Mouse (Mus musculus) induced T-regulatory cell, adult 2 months (primary cell): ENCODE data around the gene Chd2.

Source experiments
- DNase-seq: peaks from one replicate; pipeline ENCODE4 v3.0.0-alpha.2; 2012; ENCODE audit warnings: low read depth

Gene Chd2

DNA sequence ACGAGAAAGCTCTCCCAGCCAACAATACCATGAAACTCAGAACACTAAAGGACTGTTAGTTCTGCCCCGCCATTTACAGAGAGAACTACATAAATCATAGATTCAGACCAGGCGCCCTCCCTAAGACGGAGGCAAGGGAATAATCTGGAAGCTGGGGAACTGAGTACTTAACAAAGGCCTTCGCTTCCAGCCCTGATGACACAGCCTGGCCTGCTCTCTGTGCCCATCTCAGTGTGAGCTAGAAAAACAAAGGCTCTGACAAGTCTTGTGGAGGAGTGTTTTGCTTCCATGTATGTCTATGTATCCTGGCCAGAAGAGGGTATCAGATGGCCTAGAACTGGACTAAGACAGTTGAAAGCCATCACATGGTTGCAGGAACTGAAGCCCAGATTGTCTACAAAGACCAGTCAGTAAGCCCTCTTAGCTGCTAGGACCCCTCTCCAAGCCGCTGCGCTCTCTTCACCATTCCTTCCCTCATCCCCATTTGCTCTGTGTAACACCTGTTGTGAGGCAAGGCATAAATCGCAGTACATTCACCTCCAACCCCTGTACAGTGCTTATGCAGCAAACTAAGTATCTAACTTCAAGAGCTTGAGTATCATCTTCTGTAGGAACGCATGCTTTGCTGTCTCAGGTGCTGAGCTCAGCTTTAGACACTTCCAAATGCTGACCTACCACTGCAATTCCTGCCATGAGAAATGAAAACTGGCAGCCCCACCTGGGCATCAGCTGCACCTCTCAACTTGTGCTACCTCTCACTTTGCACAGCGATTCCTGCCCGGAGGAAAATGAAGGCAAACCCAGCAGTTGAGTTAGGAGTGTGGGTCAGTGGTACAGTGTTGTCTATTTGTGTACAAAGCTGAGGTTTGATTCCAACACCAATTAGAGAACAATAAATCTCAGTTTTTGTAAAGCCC, 20.1 kb downstream of the Chd2 start:
- DNase-seq: peak; percentile 34

DNA sequence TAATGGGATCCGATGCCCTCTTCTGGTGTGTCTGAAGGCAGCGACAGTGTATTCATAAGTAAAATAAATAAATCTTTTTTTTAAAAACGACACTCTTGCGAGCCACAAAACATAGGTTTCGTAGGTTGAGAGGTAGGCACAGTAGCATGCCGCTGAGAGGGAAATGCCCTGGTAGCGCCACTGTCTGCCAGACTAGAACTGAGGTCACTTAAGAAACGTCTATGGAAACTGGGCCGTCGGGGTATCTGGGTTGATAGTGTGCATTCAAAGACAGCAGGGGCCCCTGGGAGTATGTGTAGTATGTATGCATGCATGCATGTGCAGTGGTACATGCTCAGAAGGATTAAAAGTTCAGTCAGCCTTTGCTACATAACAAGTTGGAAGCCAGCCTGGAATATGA, 21.4 kb downstream of the Chd2 start:
- peak; percentile 56 for DNase-seq

- DNase-seq: peak; percentile 33
These were observed 22.4 kb downstream of the Chd2 start for GRCm38 (mm10) chr7:73519060-73519796.

GRCm38 (mm10) chr7:73518373-73518980, 23.2 kb downstream of the Chd2 start:
- peak; percentile 77 for DNase-seq

DNA sequence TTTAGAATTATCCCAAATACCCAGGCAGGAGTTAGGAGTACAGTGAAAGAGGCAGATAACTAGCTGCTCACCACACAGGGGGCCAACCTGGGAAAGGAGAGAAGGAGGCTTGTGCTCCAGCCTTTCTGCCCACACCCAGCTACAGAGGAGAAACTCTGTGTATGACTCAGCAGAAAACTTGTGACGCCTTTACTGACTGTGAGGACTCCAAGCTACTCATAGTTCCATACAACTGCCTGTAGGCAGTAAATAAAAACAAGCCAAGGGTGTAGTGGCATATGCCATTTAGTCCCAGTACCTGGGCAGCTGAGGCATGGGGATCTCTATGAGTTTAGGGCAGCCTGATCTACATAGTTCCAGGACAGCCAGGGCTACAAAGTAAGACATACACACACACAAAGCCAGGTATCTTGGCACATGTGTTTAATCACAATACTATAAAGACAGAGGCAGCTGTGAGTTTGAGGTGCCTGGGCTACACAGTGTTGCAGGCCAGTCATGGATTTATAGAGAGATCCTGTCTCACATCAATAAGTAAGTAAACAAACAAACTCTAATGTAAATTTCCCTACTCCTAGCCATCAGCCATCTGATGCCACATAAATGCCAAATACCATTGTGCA, 24.1 kb downstream of the Chd2 start:
- peak; percentile 70 for DNase-seq

- no peak for DNase-seq
These were observed 24.8 kb downstream of the Chd2 start for GRCm38 (mm10) chr7:73516820-73517219.

GRCm38 (mm10) chr7:73514560-73514959, 27.1 kb downstream of the Chd2 start:
- DNase-seq: no peak

DNA sequence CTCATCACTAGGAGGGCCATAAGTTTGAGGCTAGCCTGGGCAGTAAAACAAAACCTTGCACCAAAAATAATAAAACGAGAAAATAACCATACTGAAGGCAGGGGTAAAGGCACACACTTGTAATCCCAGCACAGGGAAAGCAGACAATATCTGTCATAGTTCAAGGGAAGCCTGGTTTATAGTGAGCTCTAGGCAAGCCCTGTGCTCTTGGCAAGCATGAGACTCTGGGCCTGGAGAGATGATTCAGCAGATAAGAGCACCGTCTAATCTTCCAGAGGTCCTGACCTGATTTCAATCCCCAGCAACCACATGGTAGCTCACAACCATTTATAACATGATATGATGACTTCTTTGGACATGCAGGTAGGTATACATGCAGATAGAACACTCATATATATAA, 29.2 kb downstream of the Chd2 start:
- DNase-seq: no peak

GRCm38 (mm10) chr7:73508688-73509087, 32.9 kb downstream of the Chd2 start:
- DNase-seq: no peak

DNA sequence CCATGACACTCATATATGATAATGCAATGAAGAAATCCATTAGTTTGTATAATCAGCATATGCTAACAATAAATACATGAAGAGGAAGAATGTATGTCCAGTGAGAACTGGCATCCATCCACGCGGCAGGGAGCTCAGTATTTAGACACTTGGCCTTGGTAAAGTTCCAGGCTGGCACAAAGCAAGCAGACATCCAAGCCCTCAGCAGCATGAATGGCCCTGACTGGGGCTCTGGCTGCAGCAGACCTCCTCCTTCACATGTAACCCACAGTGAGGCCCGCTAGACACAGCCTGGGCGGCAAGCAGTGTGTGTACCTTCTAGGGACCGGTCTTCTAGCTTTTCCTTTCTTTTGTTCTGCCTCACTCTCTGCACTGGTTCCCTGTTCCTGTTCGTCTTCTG, 34.1 kb downstream of the Chd2 start:
- no peak for DNase-seq

DNA sequence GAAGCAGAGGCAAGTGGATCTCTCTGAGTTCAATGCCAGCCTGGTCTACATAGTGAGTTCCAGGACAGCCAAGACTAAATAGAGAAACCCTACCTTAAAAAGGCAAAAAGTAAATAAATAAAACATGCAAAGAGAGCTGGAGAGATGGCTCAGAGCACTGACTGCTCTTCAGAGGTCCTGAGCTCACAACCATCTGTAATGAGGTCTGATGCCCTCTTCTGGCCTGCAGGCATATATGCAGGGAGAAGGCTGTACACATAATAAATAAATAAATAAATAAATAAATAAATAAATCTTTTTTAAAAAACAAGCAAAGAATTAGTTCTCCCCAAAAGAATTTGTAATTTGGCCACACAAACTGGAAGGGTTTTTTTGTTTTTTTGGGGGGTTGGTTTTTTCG, 34.8 kb downstream of the Chd2 start:
- DNase-seq: peak; percentile 40

GRCm38 (mm10) chr7:73505266-73505665, 36.4 kb downstream of the Chd2 start:
- no peak for DNase-seq

DNA sequence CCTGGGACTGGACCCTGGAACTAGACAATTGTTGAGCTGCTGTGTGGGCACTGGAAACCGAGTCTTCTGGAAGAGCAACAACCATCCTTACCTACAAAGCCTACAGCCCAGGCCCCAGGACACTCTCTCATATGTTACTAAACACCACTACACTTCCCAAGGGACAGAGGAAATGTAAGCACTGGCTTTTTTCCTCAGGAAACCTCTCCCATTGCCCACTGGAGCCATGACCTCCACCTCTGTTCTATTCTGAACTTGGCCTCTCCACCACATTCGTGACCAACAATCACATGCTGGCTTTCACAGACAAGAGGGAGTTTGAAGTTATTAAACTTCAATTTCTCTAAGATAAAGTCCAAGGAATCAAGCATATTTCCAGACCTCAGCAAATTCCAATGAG, 43.4 kb downstream of the Chd2 start:
- no peak for DNase-seq

DNA sequence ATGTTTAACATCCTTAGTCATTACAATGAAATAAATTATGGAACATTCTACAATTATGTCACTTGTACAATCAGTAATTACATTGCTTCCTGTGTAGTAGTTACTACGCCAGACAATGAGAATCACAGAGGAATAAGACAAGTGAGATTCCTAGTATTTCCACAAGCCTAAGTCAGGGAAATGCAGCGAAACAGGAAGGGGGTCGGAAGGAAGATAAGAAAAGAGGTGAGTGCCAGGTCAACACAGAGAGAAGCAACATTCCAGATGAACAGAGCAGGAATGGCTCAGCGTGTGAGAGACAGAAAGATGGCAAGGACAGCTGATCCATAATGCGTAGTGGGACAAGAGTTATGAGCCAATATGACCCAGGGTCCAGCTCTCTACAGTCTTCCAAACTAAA, 52.4 kb downstream of the Chd2 start:
- DNase-seq: no peak

- DNase-seq: peak; percentile 47
These were observed 60.5 kb downstream of the Chd2 start for GRCm38 (mm10) chr7:73481094-73481493.

- peak; percentile 58 for DNase-seq
These were observed 62.1 kb downstream of the Chd2 start for GRCm38 (mm10) chr7:73479506-73479905.

- peak; percentile 39 for DNase-seq
These were observed 63.2 kb downstream of the Chd2 start for GRCm38 (mm10) chr7:73478157-73479058.

DNA sequence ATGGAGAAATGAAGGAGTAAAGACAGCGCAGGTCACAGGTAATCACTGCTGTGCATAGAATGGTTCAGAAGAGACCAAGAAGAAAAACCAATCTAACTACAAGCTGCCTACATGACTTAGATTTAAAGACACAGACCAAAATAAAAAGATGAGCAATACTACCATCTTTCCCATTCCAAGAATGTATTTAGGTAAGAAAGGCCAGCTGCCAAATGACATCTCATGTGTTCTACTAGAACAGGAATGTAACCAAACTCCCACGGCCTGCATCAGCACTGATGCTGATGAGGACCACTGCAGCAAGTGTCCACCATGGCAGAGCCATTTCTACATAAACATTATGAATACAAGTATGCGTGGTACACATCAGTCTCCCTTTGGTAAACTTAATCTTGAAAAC, 73.9 kb downstream of the Chd2 start:
- DNase-seq: no peak

DNA sequence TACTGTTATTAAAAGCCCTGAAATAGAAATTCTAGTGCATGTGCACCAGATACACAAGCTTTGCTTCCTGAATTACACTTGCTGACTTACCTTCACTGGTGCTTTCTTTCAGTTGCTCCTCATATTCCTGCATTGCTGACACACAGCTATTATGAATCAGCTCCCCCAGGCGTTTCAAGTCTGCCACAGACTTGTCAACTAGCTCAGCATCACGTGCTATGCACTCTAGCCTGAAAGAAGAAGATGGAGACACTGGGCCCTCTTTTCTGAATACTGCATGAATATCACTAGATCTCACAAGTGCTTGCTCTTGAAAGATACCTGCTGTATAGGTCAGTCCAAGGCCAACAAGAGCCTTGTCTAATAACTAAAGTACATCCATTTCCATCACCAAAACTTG, 78.1 kb downstream of the Chd2 start:
- no peak for DNase-seq

DNA sequence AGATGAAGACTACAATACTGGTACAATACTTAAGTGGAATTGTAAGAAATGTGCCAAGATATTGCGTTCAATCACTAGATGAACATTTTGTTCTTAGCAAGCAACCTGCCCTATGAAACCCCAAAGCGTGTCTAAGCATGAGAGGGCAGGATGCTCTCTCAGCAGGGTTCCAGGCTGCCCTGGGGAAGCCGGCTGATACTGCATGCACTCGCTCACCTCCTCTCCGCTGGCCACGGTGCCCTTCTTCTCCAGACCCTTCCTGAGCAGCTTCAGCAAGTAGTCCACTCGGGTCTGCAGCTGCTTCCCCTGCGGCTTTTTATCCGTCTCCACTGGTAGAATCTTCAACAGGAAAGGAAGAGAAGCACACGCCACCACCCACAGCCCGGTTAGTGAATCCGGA, 87.5 kb downstream of the Chd2 start:
- no peak for DNase-seq

GRCm38 (mm10) chr7:73452187-73452808, 89.3 kb downstream of the Chd2 start:
- no peak for DNase-seq
